Mouse (Mus musculus) B cell, adult 67 days (primary cell): ENCODE results near the gene Mia3. TPM values are rescaled to one million over a fixed set of nuclear protein-coding genes. Genes with fewer than 3 reads are reported as not detected.

Experiments used
- total RNA-seq, 2 experiments: library from RNA; stranded (reverse); gene quantifications; 4 replicates each; pipeline ENCODE4 v1.2.4; 2023

Gene Mia3
- 100 to 1,000 TPM; 202 to 211 TPM for total RNA-seq

DNA sequence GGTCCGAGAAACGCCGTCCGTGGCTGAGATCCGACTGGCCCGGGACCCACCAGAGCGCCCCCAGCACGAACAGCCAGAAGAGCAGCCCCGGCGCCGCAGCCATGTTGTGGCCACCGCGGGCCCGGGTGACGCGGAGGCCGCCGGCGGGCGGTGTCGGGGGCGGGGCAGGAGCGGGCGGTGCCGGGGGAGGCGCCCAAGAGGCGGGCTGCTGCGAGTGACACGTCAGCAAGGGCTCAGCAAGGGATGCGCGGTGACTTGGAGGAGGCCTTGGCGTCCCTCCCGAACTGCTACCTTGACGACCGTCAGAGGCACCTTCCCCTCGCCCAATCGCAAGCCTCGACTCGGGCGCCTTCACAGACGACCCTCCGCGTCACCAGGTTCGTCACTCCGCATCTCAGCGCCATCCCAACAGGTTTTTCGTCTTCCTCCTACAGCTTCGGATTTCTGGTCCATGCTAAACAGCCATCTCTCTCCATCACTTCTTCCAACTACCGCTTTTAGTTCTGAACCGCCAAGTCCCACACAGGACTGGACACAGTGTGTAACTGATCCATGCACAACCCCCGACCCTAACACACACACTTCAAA lies at the start of gene Mia3:
Gene Mia3 (minus strand): TSS at position 127 of the 588 bp plus-strand sequence.

DNA sequence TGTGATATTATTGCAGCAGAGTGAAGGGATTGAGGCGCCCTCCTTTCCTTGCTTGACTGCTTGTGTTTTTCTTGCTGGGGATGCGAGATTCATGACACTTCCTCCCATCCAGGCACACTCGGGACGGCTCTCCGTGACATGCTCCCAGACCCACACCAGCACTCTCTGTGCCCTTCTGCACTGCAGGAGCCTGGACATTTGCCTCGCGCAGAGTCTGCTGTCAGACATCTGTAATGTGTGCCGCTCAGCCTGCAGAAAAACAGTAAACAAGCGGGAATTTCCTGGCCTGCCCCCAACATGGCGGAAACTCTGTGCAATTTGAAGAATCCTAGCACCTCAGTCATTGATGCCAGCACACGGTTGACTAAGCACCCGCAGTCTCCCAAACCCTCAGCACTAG lies 48.5 kb upstream of the Mia3 start, which contains the start of gene Hhipl2:
Gene Hhipl2 (plus strand): TSS at position 343 of the 400 bp plus-strand sequence.

DNA sequence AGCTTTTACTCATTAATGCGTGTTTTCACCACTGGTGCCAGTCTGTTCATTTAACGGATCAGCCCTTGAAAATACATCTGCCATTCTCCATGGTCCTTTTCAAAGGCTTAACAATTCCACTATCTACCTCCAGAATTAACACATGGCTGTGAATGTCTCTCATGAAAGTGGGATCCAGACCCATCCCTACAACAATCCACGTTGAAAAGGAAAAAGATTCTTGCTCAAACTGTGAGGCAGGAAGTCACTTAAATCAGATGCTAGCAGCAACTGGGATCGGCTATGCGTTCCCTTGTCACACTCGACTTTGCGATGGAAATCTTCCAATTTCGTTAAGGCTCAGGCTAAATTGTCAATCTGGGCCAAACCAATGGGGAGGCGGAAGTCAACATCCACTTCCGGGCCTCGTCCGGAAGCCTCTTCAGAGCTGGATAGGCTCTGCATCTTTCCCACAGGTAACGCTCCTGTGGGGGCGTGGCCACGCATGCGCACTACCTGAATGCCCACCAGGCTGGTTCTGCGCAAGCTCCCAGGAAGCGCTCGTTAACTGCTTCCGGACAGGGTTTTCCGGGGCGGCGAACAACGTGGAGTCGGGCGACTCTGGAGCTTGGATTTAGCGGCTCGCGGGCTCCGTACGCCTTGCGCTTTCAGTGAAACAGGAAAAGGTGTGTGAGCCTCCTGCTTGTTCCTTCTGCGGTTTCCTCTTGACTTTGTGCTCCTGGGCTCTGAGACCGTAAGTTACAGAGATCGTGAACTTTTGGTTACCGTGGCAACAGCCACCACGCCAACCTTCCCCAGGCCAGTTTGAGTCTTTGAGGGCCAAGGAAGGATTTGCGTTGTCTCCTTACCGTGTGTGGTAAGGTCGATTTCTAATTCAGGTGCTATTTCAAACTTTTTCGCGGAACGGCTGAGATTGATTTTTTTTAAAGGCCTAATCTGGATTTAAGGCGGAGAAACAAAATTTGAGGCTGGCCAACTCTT lies 19.4 kb upstream of the Mia3 start, which contains the start of gene Taf1a:
Gene Taf1a (plus strand): TSS at position 556 of the 981 bp plus-strand sequence.

DNA sequence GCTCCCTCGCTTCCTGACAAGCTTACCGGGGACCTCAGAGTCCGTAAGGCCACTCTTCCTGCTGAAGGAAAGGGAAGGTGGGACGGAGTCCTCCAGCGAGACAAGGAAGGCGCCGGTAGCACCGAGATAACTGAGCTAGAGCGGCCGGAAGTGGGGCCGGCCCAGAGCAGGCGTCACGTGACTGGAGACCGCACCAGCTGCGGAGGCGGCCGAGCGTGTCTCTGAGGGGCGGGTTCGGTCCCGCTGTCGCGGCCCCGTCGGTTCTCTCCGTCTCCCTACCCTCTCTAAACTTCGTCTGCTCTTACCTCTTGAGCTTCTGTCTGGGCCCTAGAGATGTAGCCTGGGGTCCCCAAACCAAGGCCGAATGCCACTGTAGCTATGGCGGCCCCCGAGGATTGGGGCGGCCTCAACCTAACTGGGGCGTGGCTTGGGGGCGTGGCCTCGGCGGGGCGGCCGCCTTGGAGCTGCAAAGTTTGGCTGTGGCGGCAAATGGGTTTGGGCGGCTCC lies 72.4 kb downstream of the Mia3 start, which contains the start of gene Brox:
Gene Brox (minus strand): TSS at position 393 of the 507 bp plus-strand sequence.

DNA sequence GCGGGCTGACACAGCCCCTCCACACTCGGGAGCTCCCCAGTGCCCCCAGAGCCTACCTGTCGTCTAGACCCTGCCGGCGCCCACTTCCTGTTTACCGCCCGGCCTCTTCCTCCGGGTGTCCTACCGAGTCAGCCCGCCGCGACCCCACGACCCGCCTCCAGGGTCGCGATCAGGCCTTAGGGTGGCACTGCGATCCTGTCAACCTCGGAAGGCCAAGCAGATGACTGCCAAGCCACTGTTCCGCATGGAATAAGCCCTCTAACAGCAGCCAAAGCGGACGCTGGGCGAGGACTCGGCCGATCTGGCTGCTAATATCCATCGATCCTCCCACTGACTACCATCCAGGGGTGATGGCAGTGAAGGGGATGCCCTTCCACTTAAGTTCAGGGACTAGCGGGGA lies 72.9 kb downstream of the Mia3 start, which contains the start of gene Aida:
Gene Aida (plus strand): TSS at position 126 of the 400 bp plus-strand sequence.

Other genes with a start within 250 kb of the Mia3 start
- gene Disp1, start 148.0 kb downstream of the Mia3 start, total RNA-seq = 10 to 100 TPM; 12.3 to 14.0 TPM
- 10 to 100 TPM; 91.4 to 94.3 TPM for gene Aida, start 73.0 kb downstream of the Mia3 start, total RNA-seq
- gene Brox, start 72.3 kb downstream of the Mia3 start, total RNA-seq = 10 to 100 TPM; 76.5 to 81.4 TPM
- gene Taf1a, start 19.4 kb upstream of the Mia3 start, total RNA-seq = 10 to 100 TPM; 24.8 to 28.6 TPM
- 1 to 10 TPM in 1 of 2 experiments, not detected in 1; 1.5 TPM for gene Hhipl2, start 48.7 kb upstream of the Mia3 start, total RNA-seq